Mouse (Mus musculus): ENCODE data around the gene Tpra1.

DNA sequence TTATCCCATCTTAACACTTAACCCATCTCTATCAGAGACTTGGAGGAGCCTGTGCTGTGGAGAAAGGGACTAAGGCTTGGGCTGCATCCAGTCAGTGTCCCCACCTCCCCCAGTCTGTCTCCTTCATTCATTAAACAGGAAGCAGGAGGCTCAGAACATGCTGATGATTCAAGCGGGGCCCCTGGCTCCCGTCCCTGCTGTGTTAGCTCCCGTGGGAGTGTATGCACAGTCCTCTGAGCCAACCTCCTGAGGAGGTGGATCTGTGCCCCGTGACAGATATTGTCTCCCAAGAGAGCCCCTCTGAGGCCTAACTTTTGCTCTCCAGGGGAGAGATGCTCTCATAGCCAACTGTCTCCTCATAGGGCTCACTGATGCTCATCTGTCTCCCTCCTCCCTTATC is 32.8 kb downstream of the Tpra1 start:
- TF ChIP-seq POLR2A (IDR thresholded peaks at IDR 0.05; ENCODE audit: borderline replicate concordance, extremely low read depth, insufficient read depth, insufficient read length, poor library complexity, severe bottlenecking) (no peak), CTCF (IDR thresholded peaks at IDR 0.05; ENCODE audit: borderline replicate concordance, extremely low read depth, insufficient read depth, insufficient read length) (no peak)
